Mouse (Mus musculus): Measurements from ENCODE around the gene Ube2i. TPM values are rescaled to one million over a fixed set of nuclear protein-coding genes. Genes with fewer than 3 reads are reported as not detected.
"Not testable (repeated sequence)": the region's sequence is repeated elsewhere in the genome, so short reads cannot be mapped to it uniquely, and the experiment has no call there.

The Ube2i gene
- polyA plus RNA-seq, 1 experiment, result 187 TPM

- Histone ChIP-seq H3K4me3 (replicated peaks; ENCODE audit: control insufficient read depth, low read depth, low read length) (peak overlapping the region; percentile 22), H3K27ac (ENCODE audit: control insufficient read depth, insufficient read depth, low read depth, low read length, poor library complexity) (peak overlapping the region; percentile 34), H3K4me1 (ENCODE audit: control insufficient read depth, insufficient read depth, low read length) (peaks cover 1% of the 10 kb centered on the region; the same call in 1 of the 2 replicates)
- TF ChIP-seq CTCF (IDR thresholded peaks at IDR 0.05; ENCODE audit: control insufficient read depth, insufficient read depth, low read length), result no peak; the same call in 1 of the 2 replicates
- TF ChIP-seq POLR2A (IDR thresholded peaks at IDR 0.05; ENCODE audit: borderline replicate concordance, control insufficient read depth, low read depth, low read length), result no peak
- 9% methylated on average over 18 of the region's 18 CpGs for WGBS
These were observed 26.2 kb downstream of the Ube2i start for GRCm38 (mm10) chr17:25248033-25248750.

- Histone ChIP-seq H3K27ac (ENCODE audit: control insufficient read depth, insufficient read depth, low read depth, low read length, poor library complexity) (no peak overlapping the region), H3K4me1 (ENCODE audit: control insufficient read depth, insufficient read depth, low read length) (peaks cover 1% of the 10 kb centered on the region; the same call in 1 of the 2 replicates), H3K4me3 (replicated peaks; ENCODE audit: control insufficient read depth, low read depth, low read length) (no peak overlapping the region)
- no peak for TF ChIP-seq CTCF (IDR thresholded peaks at IDR 0.05; ENCODE audit: control insufficient read depth, insufficient read depth, low read length)
- no peak for TF ChIP-seq POLR2A (IDR thresholded peaks at IDR 0.05; ENCODE audit: borderline replicate concordance, control insufficient read depth, low read depth, low read length)
- whole genome bisulfite sequencing, result 87% methylated on average over 16 of the region's 16 CpGs
These were observed 30.2 kb downstream of the Ube2i start for GRCm38 (mm10) chr17:25244239-25244638.

GRCm38 (mm10) chr17:25243131-25243780 is 31.2 kb downstream of the Ube2i start:
- TF ChIP-seq POLR2A (IDR thresholded peaks at IDR 0.05; ENCODE audit: borderline replicate concordance, control insufficient read depth, low read depth, low read length), result no peak
- no peak for TF ChIP-seq CTCF (IDR thresholded peaks at IDR 0.05; ENCODE audit: control insufficient read depth, insufficient read depth, low read length)
- Histone ChIP-seq H3K4me1 (ENCODE audit: control insufficient read depth, insufficient read depth, low read length) (no peaks in the 10 kb centered on the region; the same call in 1 of the 2 replicates), H3K27ac (ENCODE audit: control insufficient read depth, insufficient read depth, low read depth, low read length, poor library complexity) (no peak overlapping the region; the same call in 1 of the 2 replicates), H3K4me3 (replicated peaks; ENCODE audit: control insufficient read depth, low read depth, low read length) (no peak overlapping the region)
- WGBS, result 88% methylated on average over 11 of the region's 11 CpGs

GRCm38 (mm10) chr17:25239695-25240636 is 34.5 kb downstream of the Ube2i start, which contains the start of the genes Gnptg and Tsr3:
Gene Gnptg (minus strand): TSS chr17:25240124.
Gene Tsr3 (plus strand): TSS chr17:25240170.
- H3K4me1 ChIP-seq (ENCODE audit: control insufficient read depth, insufficient read depth, low read length), result no peaks in the 10 kb centered on the region; the same call in 1 of the 2 replicates
- peak within 1 kb of the TSS; percentile 43; the same call in 1 of the 2 replicates for H3K27ac ChIP-seq (ENCODE audit: control insufficient read depth, insufficient read depth, low read depth, low read length, poor library complexity)
- TF ChIP-seq POLR2A (IDR thresholded peaks at IDR 0.05; ENCODE audit: borderline replicate concordance, control insufficient read depth, low read depth, low read length), result no peak; the same call in 1 of the 2 replicates
- no peak for TF ChIP-seq CTCF (IDR thresholded peaks at IDR 0.05; ENCODE audit: control insufficient read depth, insufficient read depth, low read length)
- H3K4me3 ChIP-seq (replicated peaks; ENCODE audit: control insufficient read depth, low read depth, low read length), result peak within 1 kb of the TSS; percentile 92
- under 1% methylated on average over 80 of the region's 80 CpGs for WGBS

GRCm38 (mm10) chr17:25235635-25236034 is 38.8 kb downstream of the Ube2i start:
- no peak overlapping the region for H3K27ac ChIP-seq (ENCODE audit: control insufficient read depth, insufficient read depth, low read depth, low read length, poor library complexity)
- WGBS, result 86% methylated on average over 9 of the region's 9 CpGs
- TF ChIP-seq POLR2A (IDR thresholded peaks at IDR 0.05; ENCODE audit: borderline replicate concordance, control insufficient read depth, low read depth, low read length), result no peak
- TF ChIP-seq CTCF (IDR thresholded peaks at IDR 0.05; ENCODE audit: control insufficient read depth, insufficient read depth, low read length), result no peak
- no peak overlapping the region for H3K4me3 ChIP-seq (replicated peaks; ENCODE audit: control insufficient read depth, low read depth, low read length)
- H3K4me1 ChIP-seq (ENCODE audit: control insufficient read depth, insufficient read depth, low read length), result no peaks in the 10 kb centered on the region

- H3K27ac ChIP-seq (ENCODE audit: control insufficient read depth, insufficient read depth, low read depth, low read length, poor library complexity); H3K4me3 ChIP-seq (replicated peaks; ENCODE audit: control insufficient read depth, low read depth, low read length); H3K4me1 ChIP-seq (ENCODE audit: control insufficient read depth, insufficient read depth, low read length): not testable (repeated sequence)
- WGBS, result 87% methylated on average over 8 of the region's 11 CpGs
These were observed 42.8 kb downstream of the Ube2i start for GRCm38 (mm10) chr17:25231621-25232020.

- no peak overlapping the region for H3K27ac ChIP-seq (ENCODE audit: control insufficient read depth, insufficient read depth, low read depth, low read length, poor library complexity)
- no peak overlapping the region for H3K4me3 ChIP-seq (replicated peaks; ENCODE audit: control insufficient read depth, low read depth, low read length)
- TF ChIP-seq POLR2A (IDR thresholded peaks at IDR 0.05; ENCODE audit: borderline replicate concordance, control insufficient read depth, low read depth, low read length), result no peak
- no peak for TF ChIP-seq CTCF (IDR thresholded peaks at IDR 0.05; ENCODE audit: control insufficient read depth, insufficient read depth, low read length)
- 93% methylated on average over 3 of the region's 3 CpGs for WGBS
- H3K4me1 ChIP-seq (ENCODE audit: control insufficient read depth, insufficient read depth, low read length), result peaks cover 7% of the 10 kb centered on the region
These were observed 43.7 kb downstream of the Ube2i start for GRCm38 (mm10) chr17:25230700-25231099.

GRCm38 (mm10) chr17:25230014-25230655 is 44.3 kb downstream of the Ube2i start:
- 69% methylated on average over 17 of the region's 17 CpGs for WGBS
- not testable (repeated sequence) for H3K4me3 ChIP-seq (replicated peaks; ENCODE audit: control insufficient read depth, low read depth, low read length); H3K4me1 ChIP-seq (ENCODE audit: control insufficient read depth, insufficient read depth, low read length); H3K27ac ChIP-seq (ENCODE audit: control insufficient read depth, insufficient read depth, low read depth, low read length, poor library complexity)

All from bone marrow, adult 2 months (tissue).